Mouse (Mus musculus) liver, embryonic 13.5 days (tissue): ENCODE measurements around the gene Mdc1. TPM values are rescaled to one million over a fixed set of nuclear protein-coding genes. Genes with fewer than 3 reads are reported as not detected.

Source experiments
- ATAC-seq: fragments of 200-750 bp; cut with Nextera tagmentation; 2 replicates; pipeline ENCODE4 v1.8.0; 2017; ENCODE audit warnings: low read depth, mild to moderate bottlenecking, moderate number of reproducible peaks, moderate library complexity
- DNase-seq: peaks from one replicate; pipeline ENCODE4 v3.0.0; 2022
- H3K27ac ChIP-seq: fragments of 300-500 bp; sonication (generic); 2 replicates; pipeline ENCODE4 v1.5.1; 2015; ENCODE audit warnings: moderate library complexity, mild to moderate bottlenecking, inconsistent platforms
- H3K27me3 ChIP-seq: fragments of 300-500 bp; sonication (generic); 2 replicates; pipeline ENCODE4 v1.6.1; 2015; ENCODE audit warnings: mild to moderate bottlenecking, inconsistent platforms
- H3K36me3 ChIP-seq: fragments of 300-500 bp; sonication (generic); 2 replicates; pipeline ENCODE4 v1.6.1; 2015; ENCODE audit warnings: mild to moderate bottlenecking, inconsistent platforms
- H3K4me1 ChIP-seq: fragments of 300-500 bp; sonication (generic); replicated peaks from 2 replicates; pipeline ENCODE4 v1.6.1; 2015; ENCODE audit warnings: inconsistent platforms
- H3K4me2 ChIP-seq: fragments of 300-500 bp; sonication (generic); 2 replicates; pipeline ENCODE4 v1.6.1; 2015; ENCODE audit warnings: inconsistent platforms, mild to moderate bottlenecking, moderate library complexity
- H3K4me3 ChIP-seq: fragments of 300-500 bp; sonication (generic); replicated peaks from 2 replicates; pipeline ENCODE4 v1.5.1; 2015; ENCODE audit warnings: mild to moderate bottlenecking, inconsistent platforms
- H3K9ac ChIP-seq: fragments of 300-500 bp; sonication (generic); 2 replicates; pipeline ENCODE4 v1.6.1; 2015; ENCODE audit warnings: mild to moderate bottlenecking, inconsistent platforms
- H3K9me3 ChIP-seq: fragments of 300-500 bp; sonication (generic); replicated peaks from 2 replicates; pipeline ENCODE4 v1.6.1; 2016; ENCODE audit warnings: inconsistent platforms
- whole genome bisulfite sequencing: fragments of 180-500 bp; shearing (Covaris S2); methylation state at CpG from one replicate; pipeline ENCODE4 v1.1.7; 2015; ENCODE audit not compliant: insufficient replicate concordance; 5-methylcytosine and 5-hydroxymethylcytosine counted together
- polyA plus RNA-seq: library from polyadenylated mRNA; unstranded; fragments of >200 nt; fragmentation: Nextera tagmentation; extraction: Ambion mirVana; gene quantifications from 2 replicates; pipeline ENCODE4 v1.2.1, GENCODE M21; 2015

The Mdc1 gene
- polyA plus RNA-seq, 1 experiment from 2014 or later: 8.0 TPM

- Histone ChIP-seq H3K9me3 (no peaks in the 10 kb centered on the region), H3K4me3 (peak within 1 kb of the TSS; percentile 84), H3K9ac (peak within 1 kb of the TSS; percentile 93), H3K4me1 (peaks cover 75% of the 10 kb centered on the region), H3K36me3 (peaks cover 34% of the 10 kb centered on the region), H3K4me2 (peak within 1 kb of the TSS; percentile 97), H3K27me3 (no peaks in the 10 kb centered on the region), H3K27ac (peak within 1 kb of the TSS; percentile 97)
- 1% methylated on average over 45 of the region's 47 CpGs for WGBS
- peak; percentile 84 for DNase-seq
- ATAC-seq: peak; percentile 77
These were observed 18.1 kb upstream of the Mdc1 start, which contains the start of gene Flot1 for GRCm38 (mm10) chr17:35822964-35823937. Gene Flot1 (plus strand): TSS chr17:35823230.

- Histone ChIP-seq H3K9ac (peak overlapping the region; percentile 93), H3K4me1 (peaks cover 80% of the 10 kb centered on the region), H3K36me3 (peaks cover 42% of the 10 kb centered on the region), H3K4me3 (peak overlapping the region; percentile 84), H3K27ac (peak overlapping the region; percentile 97), H3K9me3 (no peaks in the 10 kb centered on the region), H3K27me3 (no peaks in the 10 kb centered on the region), H3K4me2 (peak overlapping the region; percentile 97)
- 65% methylated on average over 7 of the region's 7 CpGs for WGBS
- peak; percentile 46 for DNase-seq
- ATAC-seq: no peak
These were observed 16.9 kb upstream of the Mdc1 start for GRCm38 (mm10) chr17:35824402-35824801.

- Histone ChIP-seq H3K36me3 (peaks cover 43% of the 10 kb centered on the region), H3K4me1 (peaks cover 80% of the 10 kb centered on the region), H3K4me3 (no peak overlapping the region; the same call in 1 of the 2 replicates), H3K9ac (peak overlapping the region; percentile 93), H3K4me2 (peak overlapping the region; percentile 97), H3K27ac (peak overlapping the region; percentile 97), H3K9me3 (no peaks in the 10 kb centered on the region), H3K27me3 (no peaks in the 10 kb centered on the region)
- ATAC-seq (peak; percentile 29; the same call in 1 of the 2 replicates), DNase-seq (no peak)
- 75% methylated on average over 13 of the region's 13 CpGs for WGBS
These were observed 16.0 kb upstream of the Mdc1 start for GRCm38 (mm10) chr17:35825109-35825850.

- Histone ChIP-seq H3K27ac (peak overlapping the region; percentile 47), H3K4me2 (peak overlapping the region; percentile 48), H3K9me3 (no peaks in the 10 kb centered on the region), H3K4me3 (0 out of 2 replicates have a peak overlapping the region, but pooled peaks have one; percentile 6), H3K9ac (peak overlapping the region; percentile 50; the same call in 1 of the 2 replicates), H3K36me3 (peaks cover 75% of the 10 kb centered on the region), H3K4me1 (peaks cover 76% of the 10 kb centered on the region), H3K27me3 (no peaks in the 10 kb centered on the region)
- DNase-seq (peak; percentile 78), ATAC-seq (peak; percentile 68)
- 4% methylated on average over 21 of the region's 21 CpGs for WGBS
These were observed 11.6 kb upstream of the Mdc1 start for GRCm38 (mm10) chr17:35829737-35830136.

- H3K4me2 ChIP-seq: no peak overlapping the region
- ATAC-seq: no peak
- H3K9ac ChIP-seq: no peak overlapping the region
- H3K36me3 ChIP-seq: peaks cover 73% of the 10 kb centered on the region
- H3K9me3 ChIP-seq: no peaks in the 10 kb centered on the region
- 70% methylated on average over 8 of the region's 8 CpGs for WGBS
- DNase-seq: no peak
- peaks cover 73% of the 10 kb centered on the region for H3K4me1 ChIP-seq
- peak overlapping the region; percentile 65 for H3K27ac ChIP-seq
- no peak overlapping the region for H3K4me3 ChIP-seq
- H3K27me3 ChIP-seq: no peaks in the 10 kb centered on the region
These were observed 8.7 kb upstream of the Mdc1 start for GRCm38 (mm10) chr17:35832400-35833238.

GRCm38 (mm10) chr17:35833239-35833751 is 8.0 kb upstream of the Mdc1 start:
- no peak overlapping the region for H3K4me3 ChIP-seq
- H3K9me3 ChIP-seq: no peaks in the 10 kb centered on the region
- WGBS: 19% methylated on average over 5 of the region's 5 CpGs
- ATAC-seq (no peak), DNase-seq (no peak)
- 0 out of 2 replicates have a peak overlapping the region, but pooled peaks have one; percentile 0 for H3K4me2 ChIP-seq
- H3K27me3 ChIP-seq: no peaks in the 10 kb centered on the region
- peak overlapping the region; percentile 65 for H3K27ac ChIP-seq
- peaks cover 67% of the 10 kb centered on the region for H3K36me3 ChIP-seq
- 0 out of 2 replicates have a peak overlapping the region, but pooled peaks have one; percentile 98 for H3K9ac ChIP-seq
- H3K4me1 ChIP-seq: peaks cover 73% of the 10 kb centered on the region

GRCm38 (mm10) chr17:35833894-35834293 is 7.4 kb upstream of the Mdc1 start:
- no peaks in the 10 kb centered on the region for H3K9me3 ChIP-seq
- peak overlapping the region; percentile 65 for H3K27ac ChIP-seq
- no peak for DNase-seq
- no peaks in the 10 kb centered on the region for H3K27me3 ChIP-seq
- H3K4me3 ChIP-seq: 0 out of 2 replicates have a peak overlapping the region, but pooled peaks have one; percentile 8
- H3K36me3 ChIP-seq: peaks cover 62% of the 10 kb centered on the region
- no peak for ATAC-seq
- H3K9ac ChIP-seq: peak overlapping the region; percentile 98; the same call in 1 of the 2 replicates
- peak overlapping the region; percentile 95 for H3K4me2 ChIP-seq
- peaks cover 75% of the 10 kb centered on the region for H3K4me1 ChIP-seq
- 55% methylated on average over 5 of the region's 5 CpGs for WGBS

- no peak for DNase-seq
- H3K4me3 ChIP-seq: peak overlapping the region; percentile 93
- H3K4me1 ChIP-seq: peaks cover 76% of the 10 kb centered on the region
- no peaks in the 10 kb centered on the region for H3K9me3 ChIP-seq
- ATAC-seq: no peak
- peak overlapping the region; percentile 45; the same call in 1 of the 2 replicates for H3K27ac ChIP-seq
- H3K36me3 ChIP-seq: peaks cover 58% of the 10 kb centered on the region
- peak overlapping the region; percentile 98 for H3K9ac ChIP-seq
- no peaks in the 10 kb centered on the region for H3K27me3 ChIP-seq
- peak overlapping the region; percentile 95 for H3K4me2 ChIP-seq
- 73% methylated on average over 26 of the region's 26 CpGs for WGBS
These were observed 6.5 kb upstream of the Mdc1 start for GRCm38 (mm10) chr17:35834696-35835422.

GRCm38 (mm10) chr17:35835424-35836140 is 5.7 kb upstream of the Mdc1 start:
- no peak for DNase-seq
- Histone ChIP-seq H3K4me1 (peaks cover 76% of the 10 kb centered on the region), H3K36me3 (peaks cover 56% of the 10 kb centered on the region), H3K9ac (peak overlapping the region; percentile 98), H3K27ac (peak overlapping the region; percentile 98; the same call in 1 of the 2 replicates), H3K4me2 (peak overlapping the region; percentile 95), H3K4me3 (peak overlapping the region; percentile 93), H3K9me3 (no peaks in the 10 kb centered on the region), H3K27me3 (no peaks in the 10 kb centered on the region)
- ATAC-seq: no peak
- 78% methylated on average over 26 of the region's 26 CpGs for WGBS
